Mouse (Mus musculus) small intestine, adult 2 months (tissue): ENCODE measurements around the gene Epb41l2.

Experiments used
- CTCF ChIP-seq: fragments of 200-500 bp; IDR thresholded peaks from 2 replicates; pipeline ENCODE4 v1.5.1; 2012; ENCODE audit warnings: low read depth, mild to moderate bottlenecking, control low read depth, inconsistent platforms, low read length, moderate library complexity, mixed read lengths; ENCODE audit not compliant: insufficient replicate concordance, insufficient read length; ENCODE audit errors: extremely low read depth
- POLR2A ChIP-seq: fragments of 200-500 bp; IDR thresholded peaks from 2 replicates; pipeline ENCODE4 v1.6.1; 2012; ENCODE audit warnings: low read depth, mild to moderate bottlenecking, control low read depth, inconsistent platforms, low read length, moderate library complexity

GRCm38 (mm10) chr10:25499323-25500071 is 139.9 kb downstream of the Epb41l2 start:
- TF ChIP-seq CTCF (no peak), POLR2A (no peak)
